9 mouse cellular contexts compared by ENCODE assay signal in the genomic region with DNA sequence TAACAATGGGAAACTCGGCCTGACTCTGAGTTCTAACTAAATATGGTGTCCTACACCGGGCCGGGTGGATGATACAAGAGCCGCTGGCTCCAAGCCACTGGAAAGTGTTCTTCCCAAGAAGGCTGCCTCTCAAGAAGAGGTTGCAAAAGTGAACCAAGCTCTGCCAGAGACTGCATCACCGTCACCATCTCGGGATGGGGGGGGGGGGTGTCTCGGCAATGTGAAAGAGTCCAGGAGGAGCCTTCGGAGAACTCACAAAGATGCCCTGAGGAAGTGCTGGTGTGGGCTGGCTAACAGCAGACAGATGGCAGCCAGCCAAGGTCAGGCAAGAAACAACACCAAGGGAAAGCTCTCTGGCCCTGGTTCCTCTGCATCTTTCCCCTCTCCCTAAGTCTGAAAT.
DNase-seq lines count a peak whose midpoint lies in the region; ATAC-seq and TF ChIP-seq lines count a peak whose summit lies in the region.
"Had no signal": no experiment of that assay in that cellular context is flagged by ENCODE, and none has a peak within 500 bp of the region (broad histone marks: within the 10 kb centered on the region; RNA-seq: fewer than 3 reads in every experiment).

No protein-coding gene starts in this region.

- H3K36me3 ChIP-seq in kidney, postnatal 0 days (ENCODE audit: insufficient read depth, low read length), result no peaks in the 10 kb centered on the region
- no peaks in the 10 kb centered on the region for H3K36me3 ChIP-seq in kidney, embryonic 15.5 days
- H3K36me3 ChIP-seq in heart, adult 2 months (ENCODE audit: control insufficient read depth, insufficient read depth, low read length), result peaks cover 5% of the 10 kb centered on the region
- H3K36me3 ChIP-seq: hindbrain, embryonic 15.5 days had no signal

- no peak for TF ChIP-seq CTCF in kidney, postnatal 0 days (IDR thresholded peaks at IDR 0.05; ENCODE audit: low read depth)
- TF ChIP-seq CTCF in heart, adult 2 months (IDR thresholded peaks at IDR 0.05), result no peak

- no peaks in the 10 kb centered on the region for H3K27me3 ChIP-seq in kidney, postnatal 0 days (ENCODE audit: insufficient read depth, low read length)
- no peaks in the 10 kb centered on the region for H3K27me3 ChIP-seq in kidney, embryonic 15.5 days
- no peaks in the 10 kb centered on the region for H3K27me3 ChIP-seq in heart, adult 2 months (ENCODE audit: control insufficient read depth, insufficient read depth, low read length)
- H3K27me3 ChIP-seq: hindbrain, embryonic 15.5 days had no signal

- no peak for TF ChIP-seq EP300 in heart, adult 2 months (IDR thresholded peaks at IDR 0.05; ENCODE audit: insufficient read depth, low read depth, low read length)

- no peak overlapping the region for H3K9ac ChIP-seq in kidney, postnatal 0 days (ENCODE audit: low read depth, low read length)
- H3K9ac ChIP-seq in kidney, embryonic 15.5 days, result no peak overlapping the region
- no peak overlapping the region for H3K9ac ChIP-seq in heart, adult 2 months (ENCODE audit: low read depth, low read length)
- H3K9ac ChIP-seq: hindbrain, embryonic 15.5 days had no signal

- no peaks in the 10 kb centered on the region for H3K9me3 ChIP-seq in kidney, postnatal 0 days (replicated peaks; ENCODE audit: low read length)
- no peaks in the 10 kb centered on the region for H3K9me3 ChIP-seq in kidney, embryonic 15.5 days (replicated peaks)
- H3K9me3 ChIP-seq: hindbrain, embryonic 15.5 days had no signal

- H3K4me2 ChIP-seq in kidney, postnatal 0 days (ENCODE audit: low read length), result no peak overlapping the region
- H3K4me2 ChIP-seq in kidney, embryonic 15.5 days, result no peak overlapping the region
- H3K4me2 ChIP-seq: hindbrain, embryonic 15.5 days had no signal

- intact Hi-C loops in heart, adult 2 months (cut with DNase I), result no loop called here

- peak; percentile 45 for DNase-seq in kidney, postnatal 0 days (ENCODE audit: low spot score)
- peak; percentile 51 for DNase-seq in adipocyte (ENCODE audit: low spot score)
- DNase-seq in heart, adult 2 months, result peak; percentile 52 to 69
- peak; percentile 81 for DNase-seq in lung, postnatal 10 days
- DNase-seq in frontal cortex, postnatal 10 days (ENCODE audit: low spot score in 2 of 2), result no peak
- no peak for DNase-seq in neural tube, embryonic 10.5 days (ENCODE audit: extremely low spot score, low spot score)

- no peak for ATAC-seq in kidney, postnatal 0 days (replicated peaks; ENCODE audit: low FRiP score, low read depth)
- ATAC-seq in kidney, embryonic 15.5 days (replicated peaks; ENCODE audit: low FRiP score), result no peak
- no peak for ATAC-seq in activated CD4-positive, CD25-positive, alpha-beta regulatory T cell, adult 4 months

- H3K4me3 ChIP-seq in kidney, postnatal 0 days (replicated peaks; ENCODE audit: low read depth, low read length), result no peak overlapping the region
- H3K4me3 ChIP-seq in kidney, embryonic 15.5 days (replicated peaks), result no peak overlapping the region
- no peak overlapping the region for H3K4me3 ChIP-seq in heart, adult 2 months
- H3K4me3 ChIP-seq: hindbrain, embryonic 15.5 days had no signal

- H3K79me2 ChIP-seq in heart, adult 2 months (replicated peaks; ENCODE audit: control insufficient read depth, insufficient read depth, low read length), result 0 out of 2 replicates have a peak, but pooled peaks cover 3% of the 10 kb centered on the region

- H3K4me1 ChIP-seq in kidney, postnatal 0 days (replicated peaks; ENCODE audit: insufficient read depth, low read length), result no peaks in the 10 kb centered on the region
- H3K4me1 ChIP-seq in kidney, embryonic 15.5 days, result peaks cover 24% of the 10 kb centered on the region
- peaks cover 14% of the 10 kb centered on the region for H3K4me1 ChIP-seq in heart, adult 2 months (ENCODE audit: control insufficient read depth, insufficient read depth, low read length)

- WGBS in kidney, postnatal 0 days, result 54% methylated on average over 8 of the region's 8 CpGs
- WGBS in kidney, embryonic 15.5 days, result 59% methylated on average over 8 of the region's 8 CpGs
- WGBS in heart, adult 2 months, result 20% methylated on average over 8 of the region's 8 CpGs

- H3K27ac ChIP-seq in kidney, postnatal 0 days, result no peak overlapping the region
- no peak overlapping the region for H3K27ac ChIP-seq in kidney, embryonic 15.5 days
- peak overlapping the region; percentile 13; the same call in 1 of the 2 replicates for H3K27ac ChIP-seq in heart, adult 2 months
- H3K27ac ChIP-seq: hindbrain, embryonic 15.5 days had no signal

- no peak for TF ChIP-seq POLR2A in heart, adult 2 months (IDR thresholded peaks at IDR 0.05; ENCODE audit: insufficient read depth, low read depth, low read length)

Comparison
In these comparisons a context has a peak if more than half of its experiments do, and no peak if none do; other contexts are left out.
1. DNase-seq: peak in kidney, postnatal 0 days (single experiment), adipocyte (single experiment), heart, adult 2 months (2 of 2) and lung, postnatal 10 days (single experiment); none in frontal cortex, postnatal 10 days (0 of 2) and neural tube, embryonic 10.5 days (single experiment).